Mouse (Mus musculus): ENCODE measurements around the gene Pitpnm1.

Gene Pitpnm1

DNA sequence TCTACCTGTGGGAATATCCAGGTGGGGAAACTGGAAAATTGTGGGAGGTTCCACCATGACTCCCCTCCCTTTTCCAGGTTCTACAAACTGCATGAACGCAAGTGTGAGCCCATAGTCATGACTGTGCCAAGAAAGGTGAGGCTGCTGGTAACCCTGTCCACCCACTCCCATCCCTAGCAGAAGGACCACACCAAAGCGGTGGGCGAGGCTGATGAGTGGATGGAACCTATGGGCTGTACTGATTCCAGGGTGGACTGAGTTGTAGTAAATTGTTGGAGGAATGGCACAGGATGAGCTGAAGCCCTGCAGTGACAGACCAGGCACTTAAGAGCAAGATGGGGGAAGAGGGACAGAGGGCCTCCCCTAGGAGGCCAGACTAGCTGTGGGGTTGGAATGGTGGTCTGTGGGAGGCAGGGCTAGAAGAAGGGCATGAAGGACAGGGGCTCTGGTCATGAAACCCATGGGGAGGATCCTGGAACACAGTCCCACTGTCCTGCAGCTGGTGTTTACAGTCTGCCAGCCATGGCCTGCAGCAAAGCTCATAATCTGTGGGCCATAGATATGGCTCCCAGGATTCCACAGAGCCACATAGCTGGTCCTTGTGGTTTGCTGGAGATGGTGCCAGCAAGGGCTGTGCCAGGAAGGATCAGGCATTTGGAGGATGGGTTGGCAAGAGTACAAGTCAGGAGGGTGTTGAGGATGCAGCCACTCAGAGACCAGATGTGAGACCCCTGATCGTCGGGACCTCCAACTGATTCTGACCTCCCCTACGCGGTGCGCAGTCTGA is 52.8 kb downstream of the Pitpnm1 start:
- DNase-seq (ENCODE audit: inconsistent age in 2 of 2, low spot score in 1 of 2): peak in 1 of 2 experiments; percentile 56

DNA sequence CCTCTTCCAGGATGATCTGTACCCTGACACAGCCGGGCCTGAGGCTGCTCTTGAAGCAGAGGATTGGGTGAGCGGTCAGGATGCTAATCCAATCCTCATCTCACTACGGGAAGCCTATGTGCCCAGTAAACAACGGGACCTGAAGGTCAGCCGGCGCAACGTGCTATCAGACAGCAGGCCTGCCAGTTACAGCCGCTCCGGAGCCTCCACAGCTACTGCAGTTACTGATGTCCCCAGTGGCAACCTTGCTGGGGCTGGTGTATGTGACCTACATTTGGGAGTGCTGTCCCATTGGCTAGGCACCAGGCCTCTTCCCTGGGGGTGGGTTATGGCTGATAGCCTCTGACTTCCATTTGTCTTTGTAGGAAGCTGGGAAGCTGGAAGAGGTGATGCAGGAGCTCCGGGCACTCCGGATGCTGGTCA is 53.4 kb downstream of the Pitpnm1 start, which contains the start of gene Ptprcap:
TSS of gene Ptprcap (plus strand) at position 373 of the 423 bp plus-strand sequence.
- no peak for DNase-seq (ENCODE audit: inconsistent age in 2 of 2, low spot score in 1 of 2)

- peak in 1 of 2 experiments; percentile 49 for DNase-seq (ENCODE audit: inconsistent age in 2 of 2, low spot score in 1 of 2)
These were observed 54.8 kb downstream of the Pitpnm1 start for GRCm38 (mm10) chr19:4154437-4155222.

DNA sequence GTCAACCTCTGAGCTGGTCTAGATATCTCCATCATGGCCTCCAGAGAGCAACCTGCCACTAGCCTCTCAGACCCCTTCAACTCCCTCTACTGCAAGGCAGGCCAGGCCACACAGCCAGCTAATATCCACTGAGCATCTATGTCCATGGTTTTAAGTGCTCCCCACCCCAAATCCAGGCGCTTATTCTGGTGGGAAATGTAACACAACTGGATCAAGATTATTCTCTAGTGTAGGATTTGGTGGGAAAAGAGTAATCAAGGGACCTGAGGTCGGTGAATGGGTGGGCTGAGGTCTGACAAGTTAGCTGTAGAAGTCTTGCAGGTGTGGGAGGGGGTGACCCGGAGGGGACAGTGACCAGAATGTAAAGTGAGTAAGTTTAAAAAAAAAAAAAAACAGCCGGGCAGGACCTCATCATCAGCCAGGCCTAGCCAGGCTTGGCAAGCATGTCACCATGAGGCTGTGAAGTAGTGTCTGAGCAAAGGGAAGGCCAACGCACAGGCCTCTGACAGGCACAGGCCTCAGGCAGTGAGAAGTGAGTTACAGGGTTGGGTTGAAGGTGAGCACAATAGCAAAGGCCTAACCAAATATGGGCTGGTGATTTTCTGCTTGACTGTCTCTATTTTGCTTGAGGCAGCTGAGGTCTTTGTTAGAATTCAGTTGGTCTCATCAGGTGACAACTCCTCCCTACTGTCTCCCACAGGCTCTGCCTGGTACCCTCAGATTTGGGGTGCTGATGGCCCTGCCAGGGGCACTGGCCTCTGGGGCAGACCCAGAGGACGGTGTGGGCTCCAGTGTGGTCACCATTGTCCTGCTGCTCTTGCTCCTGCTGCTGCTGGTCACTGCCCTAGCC is 55.6 kb downstream of the Pitpnm1 start:
- peak in 1 of 2 experiments; percentile 42 for DNase-seq (ENCODE audit: inconsistent age in 2 of 2, low spot score in 1 of 2)

DNA sequence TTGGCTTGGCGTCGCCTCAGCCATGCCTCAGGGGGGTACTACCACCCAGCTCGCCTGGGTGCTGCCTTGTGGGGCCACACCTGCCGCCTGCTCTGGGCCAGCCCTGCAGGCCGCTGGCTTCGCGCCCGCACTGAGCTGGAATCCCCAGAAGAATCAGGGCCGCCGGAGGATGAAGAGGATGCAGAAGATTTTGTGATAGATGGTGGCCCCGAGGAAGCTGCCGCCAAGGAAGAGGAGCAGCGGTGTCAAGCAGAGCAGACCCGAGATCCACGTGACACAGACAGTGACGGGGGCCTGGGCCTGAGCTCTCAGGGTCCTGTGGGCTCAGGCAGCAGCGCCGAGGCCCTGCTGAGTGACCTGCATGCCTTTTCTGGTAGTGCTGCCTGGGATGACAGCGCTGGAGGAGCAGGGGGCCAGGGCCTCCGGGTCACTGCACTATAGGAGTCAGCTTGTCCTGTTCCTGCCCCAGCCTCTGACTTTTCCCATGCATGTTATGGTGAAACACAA is 56.3 kb downstream of the Pitpnm1 start:
- peak in 1 of 2 experiments; percentile 34 for DNase-seq (ENCODE audit: inconsistent age in 2 of 2, low spot score in 1 of 2)

- no peak for DNase-seq (ENCODE audit: inconsistent age in 2 of 2, low spot score in 1 of 2)
These were observed 57.0 kb downstream of the Pitpnm1 start for GRCm38 (mm10) chr19:4156771-4157170.

GRCm38 (mm10) chr19:4159049-4159448 is 59.3 kb downstream of the Pitpnm1 start:
- DNase-seq (ENCODE audit: inconsistent age in 2 of 2, low spot score in 1 of 2): no peak

- DNase-seq (ENCODE audit: inconsistent age in 2 of 2, low spot score in 1 of 2): peak; percentile 96 to 99
These were observed 63.1 kb downstream of the Pitpnm1 start, which contains the start of gene Rps6kb2 for GRCm38 (mm10) chr19:4162646-4163542. Gene Rps6kb2, minus strand, starts transcription at chr19:4163354.

DNA sequence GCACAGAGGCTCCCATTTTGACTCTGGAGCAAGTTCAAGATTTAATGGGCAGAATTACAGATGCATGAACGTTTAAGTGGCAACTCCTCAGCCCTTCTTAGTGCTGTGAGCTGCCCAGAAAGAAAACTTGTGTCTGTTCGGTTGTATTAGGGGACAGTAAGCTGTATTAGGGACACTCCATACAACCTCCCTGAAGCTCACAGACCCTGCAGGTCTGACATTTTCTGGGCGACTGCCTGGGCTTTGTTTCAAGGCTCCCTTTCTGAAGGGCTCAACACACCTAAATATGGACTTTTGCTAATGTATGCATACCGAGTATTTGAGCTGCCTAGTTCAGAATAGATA is 63.7 kb downstream of the Pitpnm1 start:
- no peak for DNase-seq (ENCODE audit: inconsistent age in 2 of 2, low spot score in 1 of 2)
